Mouse (Mus musculus) heart, embryonic 14.5 days (tissue): Measurements from ENCODE around the gene Ttll9. TPM values are rescaled to one million over a fixed set of nuclear protein-coding genes. Genes with fewer than 3 reads are reported as not detected.

ENCODE experiments used
- ATAC-seq: fragments of 200-750 bp; cut with Nextera tagmentation; 2 replicates; pipeline ENCODE4 v1.8.0; 2017; ENCODE audit warnings: low read depth, moderate TSS enrichment; ENCODE audit not compliant: insufficient number of reproducible peaks, insufficient read depth, low FRiP score
- H3K27ac ChIP-seq, 2 experiments: fragments of 200-500 bp in 1 of 2; fragments of 300-500 bp in 1 of 2; sonication (generic) in 1 of 2; replicated peaks in 1 of 2; 2 replicates each; pipeline ENCODE4 v1.5.1; 2012 to 2014; ENCODE audit warnings: low read depth in 2 of 2, low read length in 2 of 2, control low read depth in 1 of 2, mild to moderate bottlenecking in 1 of 2, mixed read lengths in 1 of 2; ENCODE audit not compliant: control insufficient read depth in 1 of 2, insufficient read depth in 1 of 2
- H3K27me3 ChIP-seq: fragments of 300-500 bp; sonication (generic); 2 replicates; pipeline ENCODE4 v1.6.1; 2014; ENCODE audit warnings: mild to moderate bottlenecking, low read length, control low read depth; ENCODE audit not compliant: control insufficient read depth, insufficient read depth
- H3K36me3 ChIP-seq: fragments of 300-500 bp; sonication (generic); 2 replicates; pipeline ENCODE4 v1.6.1; 2014; ENCODE audit warnings: mild to moderate bottlenecking, control low read depth, low read length, mixed read lengths; ENCODE audit not compliant: control insufficient read depth, insufficient read depth
- H3K4me1 ChIP-seq, 2 experiments: fragments of 200-500 bp in 1 of 2; fragments of 300-500 bp in 1 of 2; sonication (generic) in 1 of 2; 2 replicates each; pipeline ENCODE4 v1.6.1; 2012 to 2014; ENCODE audit warnings: low read length in 2 of 2, control low read depth in 1 of 2, mixed read lengths in 1 of 2; ENCODE audit not compliant: control insufficient read depth in 2 of 2, insufficient read depth in 2 of 2
- H3K4me2 ChIP-seq: fragments of 300-500 bp; sonication (generic); 2 replicates; pipeline ENCODE4 v1.6.1; 2014; ENCODE audit warnings: mild to moderate bottlenecking, low read length
- H3K4me3 ChIP-seq, 2 experiments: fragments of 200-500 bp in 1 of 2; fragments of 300-500 bp in 1 of 2; sonication (generic) in 1 of 2; 2 replicates each; pipeline ENCODE4 v1.5.1; 2012 to 2014; ENCODE audit warnings: low read length in 2 of 2, mild to moderate bottlenecking in 2 of 2, control low read depth in 1 of 2, low read depth in 1 of 2, moderate library complexity in 1 of 2; ENCODE audit not compliant: control insufficient read depth in 1 of 2, insufficient read depth in 1 of 2
- H3K9ac ChIP-seq: fragments of 300-500 bp; sonication (generic); 2 replicates; pipeline ENCODE4 v1.6.1; 2014; ENCODE audit warnings: mild to moderate bottlenecking, low read length
- H3K9me3 ChIP-seq: fragments of 300-500 bp; sonication (generic); 2 replicates; pipeline ENCODE4 v1.6.1; 2016; ENCODE audit warnings: low read length, control low read depth; ENCODE audit not compliant: control insufficient read depth
- WGBS: fragments of 180-500 bp; shearing (Covaris S2); extraction: QIAGEN DNeasy Blood & Tissue Kit; methylation state at CpG from one replicate; pipeline ENCODE4 v1.1.7; 2014; 5-methylcytosine and 5-hydroxymethylcytosine counted together
- polyA plus RNA-seq: library from polyadenylated mRNA; unstranded; fragments of >200 nt; fragmentation: Nextera tagmentation; extraction: Ambion mirVana; gene quantifications from 2 replicates; pipeline ENCODE4 v1.2.1, GENCODE M21; 2014

Gene Ttll9
- polyA plus RNA-seq, 1 experiment from 2014 or later: 0.30 TPM

DNA sequence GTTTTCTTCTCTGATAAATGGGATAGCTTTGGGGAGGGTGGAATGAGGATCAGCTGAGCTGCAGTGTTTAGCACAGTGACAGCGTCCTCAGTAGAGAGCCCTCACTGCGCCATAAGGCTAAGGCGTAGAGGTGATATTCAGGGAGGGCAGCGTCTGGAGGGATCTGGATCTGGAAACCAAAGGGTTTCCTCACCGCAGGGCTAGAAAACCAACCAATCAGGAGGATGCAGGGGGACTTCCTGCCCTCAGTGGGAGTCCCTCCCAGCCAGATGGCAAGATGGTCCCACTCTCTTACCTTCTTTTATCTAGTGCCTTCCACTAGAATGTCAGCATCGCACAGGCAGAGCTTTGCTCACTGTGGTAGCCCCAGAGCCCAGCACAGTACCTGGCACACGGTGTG is 20.5 kb upstream of the Ttll9 start:
- no peaks in the 10 kb centered on the region for H3K9me3 ChIP-seq
- H3K9ac ChIP-seq: no peak overlapping the region
- H3K4me1 ChIP-seq: peaks cover 3 to 13% of the 10 kb centered on the region in 2 experiments; a peak in 3 of 4 replicates
- no peaks in the 10 kb centered on the region for H3K36me3 ChIP-seq
- H3K4me2 ChIP-seq: no peak overlapping the region
- no peak overlapping the region for H3K27ac ChIP-seq
- WGBS: 12% methylated on average over 7 of the region's 7 CpGs
- no peak for ATAC-seq
- H3K4me3 ChIP-seq: no peak overlapping the region
- peaks cover 78% of the 10 kb centered on the region for H3K27me3 ChIP-seq

DNA sequence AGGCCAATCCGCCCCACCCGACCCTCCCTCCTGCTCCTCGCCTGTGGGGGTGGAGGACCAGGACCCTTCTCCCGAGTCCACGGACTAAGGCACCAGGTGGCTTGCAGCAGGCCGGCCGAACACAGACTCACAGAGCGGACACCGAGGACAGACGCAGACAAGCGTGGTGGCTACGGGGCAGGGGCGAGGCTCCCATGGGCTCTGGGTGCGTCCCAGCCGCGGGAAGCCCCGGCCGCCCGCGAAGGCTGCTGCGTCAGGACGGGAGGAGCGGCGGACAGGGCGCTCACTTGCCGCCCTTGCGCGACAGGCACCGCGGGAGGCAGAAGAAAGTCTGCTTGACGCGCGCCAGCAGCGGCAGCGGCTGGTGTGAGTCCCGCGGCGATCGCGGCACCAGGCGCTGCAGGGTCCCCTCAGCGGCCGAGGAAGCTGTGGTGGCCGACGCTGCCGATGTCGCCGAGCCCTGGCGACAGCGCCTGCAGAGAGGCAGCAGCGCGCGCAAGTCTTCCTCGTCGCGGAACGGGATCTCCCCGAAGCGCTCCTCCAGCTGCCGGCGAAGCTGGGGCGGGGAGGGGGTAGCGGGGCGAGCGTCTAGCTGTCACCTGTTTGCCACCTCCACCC is 19.3 kb upstream of the Ttll9 start:
- H3K27me3 ChIP-seq: peaks cover 86% of the 10 kb centered on the region
- H3K9me3 ChIP-seq: no peaks in the 10 kb centered on the region
- H3K4me2 ChIP-seq: peak overlapping the region; percentile 92
- H3K4me1 ChIP-seq: peaks cover 3 to 13% of the 10 kb centered on the region in 2 experiments; a peak in 3 of 4 replicates
- WGBS: under 1% methylated on average over 62 of the region's 65 CpGs
- peak overlapping the region; percentile 43 to 47 for H3K4me3 ChIP-seq
- H3K36me3 ChIP-seq: no peaks in the 10 kb centered on the region
- H3K9ac ChIP-seq: peak overlapping the region; percentile 62
- no peak for ATAC-seq
- H3K27ac ChIP-seq: no peak overlapping the region

DNA sequence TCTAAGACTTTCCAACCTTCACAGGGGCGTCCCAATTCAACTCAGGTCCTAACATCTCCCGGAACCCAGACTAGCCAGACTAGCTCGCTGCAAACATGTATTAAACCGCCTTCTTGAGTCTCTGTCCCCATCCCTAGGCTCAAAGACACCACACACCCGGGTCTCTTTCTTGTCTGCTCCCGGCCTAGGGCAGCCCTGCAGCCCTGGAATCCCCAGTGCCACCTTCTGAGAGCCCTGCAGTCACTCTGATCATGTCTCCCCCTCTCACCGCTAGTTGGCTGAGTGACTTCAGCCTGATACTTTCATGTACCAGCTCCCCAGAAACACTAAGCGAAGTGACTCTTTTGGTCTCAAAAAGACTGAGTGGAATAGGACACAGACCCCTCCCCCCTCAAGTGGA is 18.7 kb upstream of the Ttll9 start:
- Histone ChIP-seq H3K27me3 (peaks cover 88% of the 10 kb centered on the region), H3K9ac (peak overlapping the region; percentile 62), H3K4me3 (peak overlapping the region; percentile 43 to 47; a peak in 3 of 4 replicates), H3K9me3 (no peaks in the 10 kb centered on the region), H3K27ac (no peak overlapping the region), H3K36me3 (no peaks in the 10 kb centered on the region), H3K4me1 (peaks cover 3 to 13% of the 10 kb centered on the region in 2 experiments; a peak in 3 of 4 replicates), H3K4me2 (peak overlapping the region; percentile 92)
- 7% methylated on average over 8 of the region's 8 CpGs for WGBS
- ATAC-seq: no peak

DNA sequence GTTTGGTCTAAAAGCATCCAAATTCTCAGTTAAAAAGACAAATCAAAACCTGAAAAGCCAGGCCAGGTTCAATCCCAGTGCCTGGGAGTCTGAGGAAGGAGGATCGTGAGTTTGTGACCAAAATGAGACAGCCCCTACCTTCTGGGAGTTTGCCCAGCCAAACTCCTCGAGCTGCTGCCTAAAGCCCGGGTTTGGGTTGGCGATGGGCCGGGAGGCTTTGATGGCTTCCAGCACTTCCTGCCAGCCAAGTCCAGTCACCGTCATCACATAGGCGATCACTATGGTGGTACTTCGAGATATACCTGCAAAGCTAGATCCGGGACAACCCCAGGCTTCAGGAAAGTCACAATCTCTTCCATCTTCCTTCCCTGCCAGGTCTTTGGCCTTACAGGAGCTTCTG is 18.3 kb upstream of the Ttll9 start:
- Histone ChIP-seq H3K36me3 (no peaks in the 10 kb centered on the region), H3K4me1 (peaks cover 3 to 13% of the 10 kb centered on the region in 2 experiments; a peak in 3 of 4 replicates), H3K9me3 (no peaks in the 10 kb centered on the region), H3K27me3 (peaks cover 92% of the 10 kb centered on the region), H3K27ac (no peak overlapping the region), H3K4me3 (no peak overlapping the region), H3K9ac (no peak overlapping the region), H3K4me2 (no peak overlapping the region)
- WGBS: 45% methylated on average over 9 of the region's 9 CpGs
- no peak for ATAC-seq

DNA sequence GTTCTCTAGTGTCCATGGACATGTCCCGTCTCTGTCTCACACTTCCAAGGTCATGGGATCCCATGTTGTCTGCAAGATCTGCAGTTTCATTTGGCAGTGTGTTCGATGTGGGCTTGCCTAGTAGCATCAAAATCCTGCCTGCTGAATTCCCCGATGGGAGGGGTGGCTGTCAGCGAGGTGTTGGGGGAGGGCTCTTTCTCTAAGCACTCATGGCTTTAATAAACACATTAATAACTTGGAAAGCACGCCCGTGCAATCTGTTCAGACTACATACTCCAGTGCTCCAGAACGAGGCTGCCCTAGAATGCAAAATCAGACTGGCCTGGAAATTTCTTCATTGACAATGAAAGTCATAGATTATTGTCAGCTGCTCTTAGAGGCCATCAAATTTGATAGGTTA is 15.2 kb upstream of the Ttll9 start:
- no peaks in the 10 kb centered on the region for H3K9me3 ChIP-seq
- no peak overlapping the region for H3K4me2 ChIP-seq
- no peak for ATAC-seq
- peaks cover 98% of the 10 kb centered on the region for H3K27me3 ChIP-seq
- H3K9ac ChIP-seq: no peak overlapping the region
- H3K27ac ChIP-seq: no peak overlapping the region
- H3K36me3 ChIP-seq: no peaks in the 10 kb centered on the region
- no peak overlapping the region for H3K4me3 ChIP-seq
- H3K4me1 ChIP-seq: peaks cover 3 to 18% of the 10 kb centered on the region in 2 experiments; a peak in 3 of 4 replicates
- 57% methylated on average over 7 of the region's 7 CpGs for WGBS

DNA sequence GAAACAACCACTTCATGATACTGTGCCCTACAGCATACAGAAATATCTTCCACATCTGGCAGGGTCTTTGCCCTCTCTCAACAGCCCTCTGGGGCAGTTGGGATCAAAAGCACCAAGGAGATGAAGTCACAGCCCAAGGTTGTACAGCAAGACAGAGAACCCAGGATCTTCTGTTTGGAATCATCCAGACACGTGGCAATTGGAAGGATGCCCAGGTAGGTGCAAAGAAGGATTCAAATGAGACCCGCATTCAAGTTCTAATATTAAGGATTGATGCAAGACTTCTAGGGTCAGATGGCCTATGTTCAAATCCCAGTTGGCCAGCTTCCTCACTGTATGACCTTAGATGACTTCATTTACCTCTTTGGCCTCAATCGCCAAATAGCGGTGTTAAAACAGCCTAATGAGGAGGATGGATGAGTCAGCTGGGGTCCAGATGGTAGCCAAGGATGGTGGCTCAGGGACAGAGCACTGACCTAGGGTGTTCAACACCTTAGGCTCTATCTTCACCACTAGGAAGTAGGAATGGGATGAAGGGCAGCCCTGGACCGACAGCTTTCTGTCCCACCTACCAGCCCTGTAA is 13.8 kb upstream of the Ttll9 start:
- Histone ChIP-seq H3K9me3 (no peaks in the 10 kb centered on the region), H3K4me3 (no peak overlapping the region), H3K36me3 (no peaks in the 10 kb centered on the region), H3K4me2 (no peak overlapping the region), H3K27ac (no peak overlapping the region), H3K9ac (no peak overlapping the region), H3K4me1 (peaks cover under 1 to 6% of the 10 kb centered on the region in 2 experiments; a peak in 3 of 4 replicates), H3K27me3 (peaks cover 94% of the 10 kb centered on the region)
- ATAC-seq: no peak
- 79% methylated on average over 5 of the region's 5 CpGs for WGBS

DNA sequence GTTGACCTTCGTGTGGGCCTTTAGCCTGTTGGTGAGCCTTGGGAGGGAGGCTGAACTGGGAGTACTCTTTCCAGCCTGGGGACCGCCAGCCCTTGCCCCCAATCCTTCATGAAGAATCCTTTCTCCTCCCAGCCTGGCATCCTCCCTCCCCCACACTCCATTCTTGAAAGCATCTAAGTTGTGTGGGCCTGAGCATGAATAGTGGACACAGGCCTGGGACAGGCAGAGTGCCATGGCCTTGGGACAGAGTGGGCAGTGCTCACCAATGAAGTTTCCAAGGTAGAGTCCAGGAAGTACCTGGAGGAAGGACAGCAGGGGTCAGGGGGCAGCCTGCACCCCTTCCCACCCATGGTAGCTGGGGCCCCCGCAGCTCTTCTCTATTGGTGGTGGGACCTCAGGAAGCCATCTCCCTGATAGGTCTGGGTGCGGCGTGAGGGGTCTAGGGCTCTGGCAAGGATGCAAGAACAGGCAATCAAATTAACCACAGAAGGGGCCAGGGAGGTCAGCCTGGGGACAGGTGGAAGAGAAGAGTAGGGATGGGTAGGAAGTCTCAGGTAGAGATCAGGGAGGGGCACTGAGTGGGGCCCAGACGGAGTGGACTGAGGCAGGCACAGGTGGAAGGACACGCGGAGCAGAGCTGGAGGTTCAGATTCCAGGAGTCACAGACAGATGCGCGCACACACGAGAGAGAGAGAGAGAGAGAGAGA is 11.8 kb upstream of the Ttll9 start:
- Histone ChIP-seq H3K9ac (no peak overlapping the region), H3K36me3 (no peaks in the 10 kb centered on the region), H3K27me3 (peaks cover 85% of the 10 kb centered on the region), H3K4me3 (no peak overlapping the region; a peak in 2 of 4 replicates), H3K27ac (no peak overlapping the region), H3K4me2 (peak overlapping the region; percentile 97), H3K9me3 (no peaks in the 10 kb centered on the region), H3K4me1 (peaks cover 0 to 5% of the 10 kb centered on the region in 2 experiments; a peak in 1 of 4 replicates)
- no peak for ATAC-seq
- 33% methylated on average over 11 of the region's 11 CpGs for whole genome bisulfite sequencing
